Mouse (Mus musculus): ENCODE measurements around the gene Cmtm4.

DNA sequence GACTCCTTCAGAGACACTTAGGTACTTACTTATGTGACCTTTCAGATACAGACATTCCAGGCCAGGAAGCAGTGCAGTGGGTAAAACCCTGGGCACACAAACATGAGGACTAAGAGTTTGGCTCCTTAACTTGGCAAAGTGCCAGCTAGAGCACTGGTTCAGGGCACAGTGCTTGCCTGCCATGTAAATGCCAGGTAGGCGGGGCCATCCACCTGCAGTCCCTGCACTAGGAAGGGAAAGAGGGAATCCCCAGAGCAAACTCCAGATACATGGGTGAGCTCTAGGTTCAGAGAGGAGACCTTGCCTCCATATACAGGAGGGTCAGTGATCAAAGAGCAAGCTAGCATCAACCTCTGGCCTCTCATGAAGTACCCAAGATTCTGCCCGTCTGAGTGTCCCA is 7.6 kb downstream of the Cmtm4 start:
- no peak for TF ChIP-seq CHD1 (IDR thresholded peaks at IDR 0.05; ENCODE audit: low read depth, low read length)
- no peak for TF ChIP-seq MYB (IDR thresholded peaks at IDR 0.05; ENCODE audit: low read depth, low read length)
- no peak for TF ChIP-seq CTCF (IDR thresholded peaks at IDR 0.05 in 2 of 3, conservative IDR thresholded peaks at IDR 0.05 in 1 of 3; ENCODE audit: control insufficient read depth in 1 of 3, insufficient read depth in 1 of 3, low read depth in 2 of 3, low read length in 3 of 3, poor library complexity in 1 of 3, severe bottlenecking in 1 of 3)
- no peak for TF ChIP-seq USF2 (IDR thresholded peaks at IDR 0.05; ENCODE audit: borderline replicate concordance in 1 of 2, insufficient read depth in 1 of 2, low read depth in 1 of 2, low read length in 2 of 2)
- no peak for TF ChIP-seq TBP (IDR thresholded peaks at IDR 0.05; ENCODE audit: low read depth, low read length)
- TF ChIP-seq POLR2A (IDR thresholded peaks at IDR 0.05; ENCODE audit: control insufficient read depth in 1 of 2, insufficient read depth in 1 of 2, low read depth in 1 of 2, low read length in 2 of 2, poor library complexity in 1 of 2) = no peak
- TF ChIP-seq MAZ (IDR thresholded peaks at IDR 0.05; ENCODE audit: low read depth, low read length) = no peak
- TF ChIP-seq USF1 (IDR thresholded peaks at IDR 0.05; ENCODE audit: low read depth, low read length) = no peak
- no peak for TF ChIP-seq MAFK (IDR thresholded peaks at IDR 0.05; ENCODE audit: borderline replicate concordance, low read depth, low read length)
